Mouse (Mus musculus) embryonic facial prominence, embryonic 10.5 days (tissue): ENCODE data around the gene Tbc1d9. TPM values are rescaled to one million over a fixed set of nuclear protein-coding genes. Genes with fewer than 3 reads are reported as not detected.

Experiments used
- DNase-seq: peaks from one replicate; pipeline ENCODE4 v3.0.0-alpha.2; 2017; ENCODE audit warnings: low spot score
- H3K27ac ChIP-seq: fragments of 300-500 bp; sonication (generic); replicated peaks from 2 replicates; pipeline ENCODE4 v1.5.1; 2016; ENCODE audit warnings: mild to moderate bottlenecking
- H3K27me3 ChIP-seq: fragments of 300-500 bp; sonication (generic); replicated peaks from 2 replicates; pipeline ENCODE4 v1.6.1; 2016; ENCODE audit warnings: low read depth, mild to moderate bottlenecking; ENCODE audit not compliant: poor library complexity, severe bottlenecking
- H3K36me3 ChIP-seq: fragments of 300-500 bp; sonication (generic); replicated peaks from 2 replicates; pipeline ENCODE4 v1.6.1; 2016; ENCODE audit warnings: mild to moderate bottlenecking, moderate library complexity
- H3K4me1 ChIP-seq: fragments of 300-500 bp; sonication (generic); 2 replicates; pipeline ENCODE4 v1.6.1; 2016
- H3K4me3 ChIP-seq: fragments of 300-500 bp; sonication (generic); 2 replicates; pipeline ENCODE4 v1.5.1; 2016; ENCODE audit warnings: mild to moderate bottlenecking, moderate library complexity
- H3K9me3 ChIP-seq: fragments of 300-500 bp; sonication (generic); 2 replicates; pipeline ENCODE4 v1.6.1; 2016; ENCODE audit warnings: mild to moderate bottlenecking
- WGBS: fragments of 180-500 bp; shearing (Covaris S2); methylation state at CpG from one replicate; pipeline ENCODE4 v1.1.7; 2016; 5-methylcytosine and 5-hydroxymethylcytosine counted together
- polyA plus RNA-seq: library from polyadenylated mRNA; unstranded; fragments of >200 nt; fragmentation: Nextera tagmentation; extraction: Ambion mirVana; gene quantifications from 2 replicates; pipeline ENCODE4 v1.2.1, GENCODE M21; 2016

Tbc1d9 gene
- polyA plus RNA-seq, 1 experiment from 2014 or later = 3.8 TPM

- no peaks in the 10 kb centered on the region for H3K9me3 ChIP-seq
- H3K4me1 ChIP-seq = peaks cover 6% of the 10 kb centered on the region; the same call in 1 of the 2 replicates
- no peaks in the 10 kb centered on the region for H3K36me3 ChIP-seq
- H3K27ac ChIP-seq = no peak overlapping the region
- 69% methylated on average over 2 of the region's 2 CpGs for WGBS
- H3K4me3 ChIP-seq = no peak overlapping the region
- peaks cover 9% of the 10 kb centered on the region; the same call in 1 of the 2 replicates for H3K27me3 ChIP-seq
- DNase-seq = no peak
These were observed 4.5 kb upstream of the Tbc1d9 start for GRCm38 (mm10) chr8:83160613-83161012.

GRCm38 (mm10) chr8:83165931-83166867, 1.0 kb downstream of the Tbc1d9 start, which contains the start of gene Gm10645:
TSS of gene Gm10645 (minus strand) at chr8:83166170.
- no peaks in the 10 kb centered on the region for H3K9me3 ChIP-seq
- H3K27me3 ChIP-seq = peaks cover 8% of the 10 kb centered on the region; the same call in 1 of the 2 replicates
- WGBS = 3% methylated on average over 54 of the region's 54 CpGs
- peak within 1 kb of the TSS; percentile 90 for H3K27ac ChIP-seq
- H3K4me1 ChIP-seq = peaks cover 15% of the 10 kb centered on the region
- peak within 1 kb of the TSS; percentile 74 for H3K4me3 ChIP-seq
- peak; percentile 70 for DNase-seq
- H3K36me3 ChIP-seq = no peaks in the 10 kb centered on the region

- peak overlapping the region; percentile 74; the same call in 1 of the 2 replicates for H3K4me3 ChIP-seq
- no peaks in the 10 kb centered on the region for H3K9me3 ChIP-seq
- H3K27me3 ChIP-seq = 0 out of 2 replicates have a peak, but pooled peaks cover 4% of the 10 kb centered on the region
- peaks cover 15% of the 10 kb centered on the region for H3K4me1 ChIP-seq
- no peak overlapping the region for H3K27ac ChIP-seq
- DNase-seq = no peak
- WGBS = 49% methylated on average over 3 of the region's 3 CpGs
- H3K36me3 ChIP-seq = no peaks in the 10 kb centered on the region
These were observed 2.8 kb downstream of the Tbc1d9 start for GRCm38 (mm10) chr8:83167932-83168331.

DNA sequence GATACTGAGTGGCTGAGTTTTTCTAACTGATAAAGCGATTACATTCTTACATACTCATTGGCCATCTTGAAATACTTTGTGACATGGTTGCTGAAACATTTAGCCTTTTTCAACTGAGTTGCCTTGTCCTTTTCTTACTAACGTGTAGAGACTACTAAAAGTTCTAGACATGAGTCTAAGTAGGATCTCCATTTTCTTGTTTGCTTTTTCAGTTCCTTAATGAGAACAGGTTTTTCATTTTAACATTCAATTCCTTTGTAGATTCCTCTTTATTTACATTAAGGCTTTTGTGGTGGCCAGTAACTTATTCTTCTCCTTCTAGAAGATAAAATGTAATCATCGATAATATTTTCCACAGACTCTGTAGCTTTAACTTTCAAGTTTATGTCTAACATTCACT, 4.0 kb downstream of the Tbc1d9 start:
- H3K9me3 ChIP-seq = no peaks in the 10 kb centered on the region
- peaks cover 15% of the 10 kb centered on the region for H3K4me1 ChIP-seq
- DNase-seq = no peak
- no peak overlapping the region for H3K4me3 ChIP-seq
- H3K27ac ChIP-seq = no peak overlapping the region
- WGBS = 89% methylated on average over 3 of the region's 3 CpGs
- no peaks in the 10 kb centered on the region for H3K36me3 ChIP-seq
- H3K27me3 ChIP-seq = 0 out of 2 replicates have a peak, but pooled peaks cover under 1% of the 10 kb centered on the region

- Histone ChIP-seq H3K4me3 (no peak overlapping the region), H3K27me3 (no peaks in the 10 kb centered on the region), H3K9me3 (no peaks in the 10 kb centered on the region), H3K4me1 (peaks cover 15% of the 10 kb centered on the region), H3K36me3 (no peaks in the 10 kb centered on the region), H3K27ac (no peak overlapping the region)
- 92% methylated on average over 2 of the region's 2 CpGs for WGBS
- no peak for DNase-seq
These were observed 4.6 kb downstream of the Tbc1d9 start for GRCm38 (mm10) chr8:83169709-83170108.

- H3K27ac ChIP-seq = no peak overlapping the region
- H3K27me3 ChIP-seq = no peaks in the 10 kb centered on the region
- H3K4me3 ChIP-seq = no peak overlapping the region
- DNase-seq = no peak
- WGBS = 54% methylated on average over 6 of the region's 6 CpGs
- H3K36me3 ChIP-seq = no peaks in the 10 kb centered on the region
- no peaks in the 10 kb centered on the region for H3K9me3 ChIP-seq
- H3K4me1 ChIP-seq = peaks cover 11% of the 10 kb centered on the region
These were observed 5.7 kb downstream of the Tbc1d9 start for GRCm38 (mm10) chr8:83170894-83171293.

DNA sequence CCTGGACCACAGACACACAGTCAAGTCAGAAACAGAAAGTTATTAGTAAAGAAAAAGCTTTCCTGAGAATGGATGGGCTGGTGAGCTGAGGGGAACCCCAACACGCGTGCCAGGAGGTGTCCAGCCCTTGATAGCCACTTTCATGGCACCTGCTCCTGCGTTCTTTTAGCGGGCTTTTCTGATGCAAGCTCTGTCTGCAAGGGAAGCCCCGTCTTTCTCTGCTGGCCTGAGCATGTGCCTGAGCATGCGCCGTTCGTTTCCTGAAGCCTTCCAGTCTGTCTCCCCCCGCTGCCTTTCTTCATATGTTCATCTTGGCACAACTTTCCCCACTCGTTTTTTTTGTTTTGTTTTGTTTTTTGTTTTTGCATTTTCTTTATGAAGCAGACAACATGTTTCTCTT, 10.5 kb downstream of the Tbc1d9 start:
- Histone ChIP-seq H3K27me3 (no peaks in the 10 kb centered on the region), H3K27ac (no peak overlapping the region), H3K4me3 (no peak overlapping the region), H3K36me3 (no peaks in the 10 kb centered on the region), H3K4me1 (peaks cover 27% of the 10 kb centered on the region), H3K9me3 (no peaks in the 10 kb centered on the region)
- WGBS = 84% methylated on average over 10 of the region's 10 CpGs
- no peak for DNase-seq

GRCm38 (mm10) chr8:83176785-83177184, 11.6 kb downstream of the Tbc1d9 start:
- 65% methylated on average over 2 of the region's 2 CpGs for WGBS
- H3K4me3 ChIP-seq = no peak overlapping the region
- no peak for DNase-seq
- H3K27me3 ChIP-seq = no peaks in the 10 kb centered on the region
- H3K4me1 ChIP-seq = peaks cover 24% of the 10 kb centered on the region
- no peaks in the 10 kb centered on the region for H3K9me3 ChIP-seq
- H3K36me3 ChIP-seq = no peaks in the 10 kb centered on the region
- 0 out of 2 replicates have a peak overlapping the region, but pooled peaks have one; percentile 61 for H3K27ac ChIP-seq

DNA sequence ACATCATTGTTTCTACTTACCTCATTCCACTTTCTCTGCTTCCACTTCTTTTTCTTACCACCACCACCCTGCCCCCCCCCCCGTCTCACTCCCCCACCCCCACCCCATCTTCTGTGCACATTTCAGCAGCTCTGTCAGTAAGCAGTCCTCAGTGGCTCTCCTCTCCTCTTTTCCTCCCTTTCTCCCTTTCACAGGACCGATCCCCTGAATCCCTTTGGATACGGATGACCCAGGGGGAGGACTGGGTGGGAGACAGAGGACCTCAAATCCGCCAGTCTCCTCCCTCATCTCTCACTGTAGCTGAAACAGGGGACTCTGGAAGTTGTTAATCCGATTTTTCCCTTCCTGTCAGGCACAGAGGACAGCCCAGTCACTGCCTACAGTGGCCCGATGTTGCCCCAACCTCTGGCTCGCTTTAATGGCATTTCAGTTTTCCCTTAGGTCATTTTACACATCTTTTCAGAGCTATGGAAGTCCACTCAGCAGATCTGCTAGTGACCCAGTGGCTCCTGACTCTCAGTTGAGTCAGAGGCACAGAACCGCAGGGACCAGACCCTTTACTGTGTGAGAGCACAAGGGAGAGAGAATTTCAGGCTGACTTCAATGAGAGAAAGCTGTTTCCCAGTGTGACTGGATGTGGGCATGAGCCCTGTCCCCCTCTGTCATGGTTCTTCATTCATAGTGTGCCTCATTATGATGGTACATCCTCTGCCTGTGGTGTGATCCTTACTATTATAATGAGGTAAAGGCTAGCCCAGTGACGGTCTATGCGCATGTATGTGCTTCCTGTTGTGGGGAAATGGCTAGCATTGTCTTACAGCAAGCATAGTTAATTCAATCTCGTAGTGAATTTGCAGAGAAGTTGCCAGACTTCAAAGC, 12.4 kb downstream of the Tbc1d9 start:
- no peaks in the 10 kb centered on the region for H3K27me3 ChIP-seq
- WGBS = 18% methylated on average over 11 of the region's 11 CpGs
- H3K4me3 ChIP-seq = peak overlapping the region; percentile 18; the same call in 1 of the 2 replicates
- no peaks in the 10 kb centered on the region for H3K36me3 ChIP-seq
- no peaks in the 10 kb centered on the region for H3K9me3 ChIP-seq
- H3K27ac ChIP-seq = peak overlapping the region; percentile 61
- H3K4me1 ChIP-seq = peaks cover 29% of the 10 kb centered on the region
- no peak for DNase-seq

DNA sequence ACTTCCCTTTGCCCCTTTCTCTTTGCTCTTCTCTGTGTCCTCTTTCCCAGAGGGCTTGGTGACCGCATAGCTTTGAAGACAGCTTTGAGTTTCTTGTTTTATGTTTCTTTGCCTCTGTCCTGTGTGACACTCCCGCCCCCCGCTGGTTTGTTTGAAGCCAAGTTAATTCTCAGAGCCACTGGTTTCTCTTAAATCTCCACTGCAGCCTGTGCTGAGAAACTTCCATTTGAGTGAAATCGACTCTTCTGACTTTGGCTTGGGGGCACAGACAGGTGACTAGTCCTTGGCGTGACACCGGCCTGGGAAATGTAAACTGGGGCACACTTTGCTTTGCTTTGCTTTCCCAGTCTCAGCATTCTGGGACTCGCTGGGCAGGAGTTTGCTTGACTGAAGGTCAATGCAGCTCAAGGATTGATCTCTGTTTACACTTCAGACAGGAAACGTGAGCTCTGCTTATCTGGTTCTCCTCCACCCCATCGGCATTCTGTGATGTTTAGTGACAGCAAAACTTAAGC, 13.1 kb downstream of the Tbc1d9 start:
- no peak overlapping the region for H3K27ac ChIP-seq
- DNase-seq = peak; percentile 54
- H3K4me1 ChIP-seq = peaks cover 36% of the 10 kb centered on the region
- no peaks in the 10 kb centered on the region for H3K27me3 ChIP-seq
- H3K9me3 ChIP-seq = no peaks in the 10 kb centered on the region
- no peaks in the 10 kb centered on the region for H3K36me3 ChIP-seq
- H3K4me3 ChIP-seq = no peak overlapping the region
- WGBS = 12% methylated on average over 9 of the region's 9 CpGs

GRCm38 (mm10) chr8:83181851-83182482, 16.8 kb downstream of the Tbc1d9 start:
- no peaks in the 10 kb centered on the region for H3K27me3 ChIP-seq
- peaks cover 36% of the 10 kb centered on the region for H3K4me1 ChIP-seq
- DNase-seq = no peak
- H3K4me3 ChIP-seq = no peak overlapping the region
- H3K36me3 ChIP-seq = no peaks in the 10 kb centered on the region
- no peaks in the 10 kb centered on the region for H3K9me3 ChIP-seq
- no peak overlapping the region for H3K27ac ChIP-seq
- 78% methylated on average over 6 of the region's 6 CpGs for WGBS

DNA sequence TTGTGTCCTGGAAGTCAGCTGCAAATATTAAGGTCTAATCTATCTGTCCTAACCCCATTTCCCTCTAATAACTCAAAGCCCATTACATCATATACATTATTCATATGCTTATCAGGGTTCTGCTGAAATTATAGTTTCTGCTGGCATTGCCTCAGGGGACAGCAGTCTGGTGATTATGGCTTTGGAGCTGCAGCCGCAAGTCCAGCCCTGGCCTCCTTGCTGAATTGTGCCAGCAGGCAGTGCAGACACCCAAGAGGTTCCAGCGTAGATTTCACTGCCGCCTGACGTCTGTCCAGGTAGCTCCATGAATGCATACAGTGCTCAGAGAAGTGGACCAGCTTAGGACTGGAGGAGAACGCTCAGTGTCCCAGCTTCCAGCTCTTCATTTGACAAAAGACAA, 17.6 kb downstream of the Tbc1d9 start:
- 0 out of 2 replicates have a peak overlapping the region, but pooled peaks have one; percentile 4 for H3K27ac ChIP-seq
- 83% methylated on average over 5 of the region's 5 CpGs for WGBS
- H3K9me3 ChIP-seq = no peaks in the 10 kb centered on the region
- H3K4me3 ChIP-seq = no peak overlapping the region
- no peak for DNase-seq
- H3K4me1 ChIP-seq = peaks cover 28% of the 10 kb centered on the region
- H3K36me3 ChIP-seq = no peaks in the 10 kb centered on the region
- H3K27me3 ChIP-seq = no peaks in the 10 kb centered on the region
